Mouse (Mus musculus) heart, embryonic 14.5 days (tissue): ENCODE results near the gene Acot5. TPM values are rescaled to one million over a fixed set of nuclear protein-coding genes. Genes with fewer than 3 reads are reported as not detected.
"Not testable (repeated sequence)": the region's sequence is repeated elsewhere in the genome, so short reads cannot be mapped to it uniquely, and the experiment has no call there.

Source experiments
- ATAC-seq: fragments of 200-750 bp; cut with Nextera tagmentation; 2 replicates; pipeline ENCODE4 v1.8.0; 2017; ENCODE audit warnings: low read depth, moderate TSS enrichment; ENCODE audit not compliant: insufficient number of reproducible peaks, insufficient read depth, low FRiP score
- H3K27ac ChIP-seq, 2 experiments: fragments of 200-500 bp in 1 of 2; fragments of 300-500 bp in 1 of 2; sonication (generic) in 1 of 2; replicated peaks in 1 of 2; 2 replicates each; pipeline ENCODE4 v1.5.1; 2012 to 2014; ENCODE audit warnings: low read depth in 2 of 2, low read length in 2 of 2, control low read depth in 1 of 2, mild to moderate bottlenecking in 1 of 2, mixed read lengths in 1 of 2; ENCODE audit not compliant: control insufficient read depth in 1 of 2, insufficient read depth in 1 of 2
- H3K27me3 ChIP-seq: fragments of 300-500 bp; sonication (generic); 2 replicates; pipeline ENCODE4 v1.6.1; 2014; ENCODE audit warnings: mild to moderate bottlenecking, low read length, control low read depth; ENCODE audit not compliant: control insufficient read depth, insufficient read depth
- H3K36me3 ChIP-seq: fragments of 300-500 bp; sonication (generic); 2 replicates; pipeline ENCODE4 v1.6.1; 2014; ENCODE audit warnings: mild to moderate bottlenecking, control low read depth, low read length, mixed read lengths; ENCODE audit not compliant: control insufficient read depth, insufficient read depth
- H3K4me1 ChIP-seq, 2 experiments: fragments of 200-500 bp in 1 of 2; fragments of 300-500 bp in 1 of 2; sonication (generic) in 1 of 2; 2 replicates each; pipeline ENCODE4 v1.6.1; 2012 to 2014; ENCODE audit warnings: low read length in 2 of 2, control low read depth in 1 of 2, mixed read lengths in 1 of 2; ENCODE audit not compliant: control insufficient read depth in 2 of 2, insufficient read depth in 2 of 2
- H3K4me2 ChIP-seq: fragments of 300-500 bp; sonication (generic); 2 replicates; pipeline ENCODE4 v1.6.1; 2014; ENCODE audit warnings: mild to moderate bottlenecking, low read length
- H3K4me3 ChIP-seq, 2 experiments: fragments of 200-500 bp in 1 of 2; fragments of 300-500 bp in 1 of 2; sonication (generic) in 1 of 2; 2 replicates each; pipeline ENCODE4 v1.5.1; 2012 to 2014; ENCODE audit warnings: low read length in 2 of 2, mild to moderate bottlenecking in 2 of 2, control low read depth in 1 of 2, low read depth in 1 of 2, moderate library complexity in 1 of 2; ENCODE audit not compliant: control insufficient read depth in 1 of 2, insufficient read depth in 1 of 2
- H3K9ac ChIP-seq: fragments of 300-500 bp; sonication (generic); 2 replicates; pipeline ENCODE4 v1.6.1; 2014; ENCODE audit warnings: mild to moderate bottlenecking, low read length
- H3K9me3 ChIP-seq: fragments of 300-500 bp; sonication (generic); 2 replicates; pipeline ENCODE4 v1.6.1; 2016; ENCODE audit warnings: low read length, control low read depth; ENCODE audit not compliant: control insufficient read depth
- WGBS: fragments of 180-500 bp; shearing (Covaris S2); extraction: QIAGEN DNeasy Blood & Tissue Kit; methylation state at CpG from one replicate; pipeline ENCODE4 v1.1.7; 2014; 5-methylcytosine and 5-hydroxymethylcytosine counted together
- polyA plus RNA-seq: library from polyadenylated mRNA; unstranded; fragments of >200 nt; fragmentation: Nextera tagmentation; extraction: Ambion mirVana; gene quantifications from 2 replicates; pipeline ENCODE4 v1.2.1, GENCODE M21; 2014

The Acot5 gene
- polyA plus RNA-seq, 1 experiment from 2014 or later, result not detected

DNA sequence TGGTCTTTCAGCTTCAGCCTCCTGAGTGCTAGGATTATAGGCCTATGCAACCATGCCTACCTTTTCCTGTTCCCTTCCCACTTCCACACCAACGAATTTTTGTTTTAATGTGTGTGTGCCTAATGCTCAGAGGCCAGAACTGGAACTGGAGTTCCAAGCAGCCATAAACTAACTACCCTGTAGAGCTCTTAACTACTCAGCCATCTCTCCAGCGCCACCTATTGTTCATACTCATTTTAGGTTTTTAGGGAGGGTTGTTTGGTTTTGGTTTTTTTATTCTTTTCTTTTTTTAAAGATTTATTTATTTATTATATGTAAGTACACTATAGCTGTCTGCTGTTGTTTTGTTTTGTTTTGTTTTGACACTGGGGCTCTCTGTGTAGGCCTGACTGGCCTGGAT, 8.2 kb upstream of the Acot5 start:
- Histone ChIP-seq H3K9me3 (0 out of 2 replicates have a peak, but pooled peaks cover 2% of the 10 kb centered on the region), H3K4me1 (no peaks in the 10 kb centered on the region), H3K27ac (no peak overlapping the region), H3K4me3 (no peak overlapping the region), H3K36me3 (no peaks in the 10 kb centered on the region), H3K4me2 (no peak overlapping the region), H3K9ac (no peak overlapping the region), H3K27me3 (peaks cover 4% of the 10 kb centered on the region)
- 23% methylated on average over 2 of the region's 2 CpGs for WGBS
- ATAC-seq, result no peak

DNA sequence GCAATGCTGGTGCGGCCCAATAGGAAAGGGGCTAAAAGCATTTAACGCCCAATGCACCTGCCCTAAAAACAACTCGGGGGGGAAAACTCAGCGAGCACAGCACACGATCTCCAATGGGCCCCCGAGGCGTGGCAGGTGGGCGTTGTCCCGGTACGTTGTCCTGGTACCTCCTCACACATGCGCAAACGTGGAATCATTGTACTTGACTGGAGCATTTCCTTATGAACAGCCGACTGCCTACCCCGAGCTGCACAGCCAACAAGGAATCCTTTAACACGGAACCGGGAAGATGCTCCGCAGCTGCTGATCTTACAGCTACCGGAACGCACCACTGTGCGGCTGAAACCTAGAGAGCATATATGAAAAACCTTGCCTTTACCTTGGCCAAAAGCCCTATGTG, 6.8 kb upstream of the Acot5 start:
- Histone ChIP-seq H3K4me1 (no peaks in the 10 kb centered on the region), H3K27ac (no peak overlapping the region), H3K36me3 (no peaks in the 10 kb centered on the region), H3K4me2 (no peak overlapping the region), H3K9ac (no peak overlapping the region), H3K27me3 (peaks cover 11% of the 10 kb centered on the region), H3K4me3 (no peak overlapping the region), H3K9me3 (0 out of 2 replicates have a peak, but pooled peaks cover 2% of the 10 kb centered on the region)
- no peak for ATAC-seq
- 88% methylated on average over 20 of the region's 20 CpGs for WGBS

DNA sequence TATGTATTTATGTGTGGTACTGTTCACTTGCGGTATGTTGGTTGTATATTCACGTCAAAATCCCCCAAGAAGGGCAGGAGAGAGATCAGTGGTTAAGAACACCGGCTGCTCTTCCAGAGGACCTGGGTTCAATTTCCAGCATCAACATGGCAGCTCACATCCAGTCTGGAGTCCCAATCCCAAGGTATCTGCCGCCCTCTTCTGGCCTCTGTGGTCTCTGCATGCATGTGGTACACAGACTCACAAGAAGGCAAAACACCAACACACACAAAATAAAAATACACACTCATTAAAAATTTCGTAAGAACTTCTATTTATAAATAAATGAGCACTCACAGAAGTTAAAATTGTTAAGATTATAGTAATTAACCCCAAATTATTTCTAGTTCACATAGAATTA, 5.9 kb upstream of the Acot5 start:
- 70% methylated on average over 5 of the region's 5 CpGs for WGBS

DNA sequence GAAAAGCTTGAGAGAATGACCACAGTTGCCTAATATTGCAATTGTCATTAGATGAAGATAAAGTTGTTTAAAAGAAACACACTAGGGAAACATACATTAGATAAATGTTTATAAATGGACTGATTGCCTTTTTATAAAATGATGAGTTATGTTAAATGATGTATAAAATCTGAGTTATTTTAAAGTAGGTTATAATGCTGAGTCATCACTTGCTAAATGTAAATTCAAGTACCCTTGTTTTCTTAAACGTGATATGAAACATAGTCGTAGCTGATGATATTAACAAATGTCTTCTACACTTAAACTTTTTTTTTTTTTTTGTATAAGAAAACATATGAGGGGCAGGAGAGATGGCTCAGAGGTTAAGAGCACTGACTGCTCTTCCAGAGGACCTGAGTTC, 5.3 kb upstream of the Acot5 start:
- Histone ChIP-seq H3K9ac (no peak overlapping the region), H3K36me3 (no peaks in the 10 kb centered on the region)

More for the DNA sequence above, 5.9 kb upstream of the Acot5 start:
- no peak overlapping the region for H3K4me2 ChIP-seq
- H3K27me3 ChIP-seq, result peaks cover 19% of the 10 kb centered on the region
- no peaks in the 10 kb centered on the region for H3K4me1 ChIP-seq
- no peak overlapping the region for H3K4me3 ChIP-seq
- H3K9ac ChIP-seq, result no peak overlapping the region
- ATAC-seq, result no peak
- H3K9me3 ChIP-seq, result 0 out of 2 replicates have a peak, but pooled peaks cover 2% of the 10 kb centered on the region
- no peak overlapping the region for H3K27ac ChIP-seq
- no peaks in the 10 kb centered on the region for H3K36me3 ChIP-seq

DNA sequence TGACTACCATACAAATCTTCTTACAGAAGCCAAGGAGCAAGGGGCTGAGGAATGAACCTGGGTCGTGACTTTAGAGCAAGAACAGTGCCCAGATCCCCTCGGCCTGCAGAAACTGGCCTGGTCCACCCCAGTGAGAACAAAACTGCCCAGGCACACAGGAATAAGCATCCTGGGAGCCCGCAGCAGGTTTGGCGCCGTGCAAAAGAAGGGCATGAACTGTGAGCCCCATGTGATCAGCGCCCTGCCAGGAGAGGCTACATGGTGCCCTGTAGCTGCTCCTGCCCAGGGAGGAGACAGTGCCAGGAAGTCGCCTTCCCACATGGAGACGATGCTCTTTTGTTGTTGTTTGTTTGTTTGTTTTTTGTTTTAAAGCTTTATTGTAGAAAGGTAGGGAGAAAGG, 4.5 kb upstream of the Acot5 start:
- no peak for ATAC-seq
- 70% methylated on average over 8 of the region's 8 CpGs for WGBS
- no peak overlapping the region for H3K4me3 ChIP-seq
- peaks cover 26% of the 10 kb centered on the region for H3K27me3 ChIP-seq
- H3K27ac ChIP-seq, result no peak overlapping the region
- H3K4me2 ChIP-seq, result no peak overlapping the region
- H3K4me1 ChIP-seq, result no peaks in the 10 kb centered on the region
- H3K36me3 ChIP-seq, result no peaks in the 10 kb centered on the region
- 0 out of 2 replicates have a peak, but pooled peaks cover 2% of the 10 kb centered on the region for H3K9me3 ChIP-seq
- no peak overlapping the region for H3K9ac ChIP-seq

More for the DNA sequence above, 5.3 kb upstream of the Acot5 start:
- Histone ChIP-seq H3K9me3 (0 out of 2 replicates have a peak, but pooled peaks cover 2% of the 10 kb centered on the region), H3K4me1 (no peaks in the 10 kb centered on the region), H3K27me3 (peaks cover 25% of the 10 kb centered on the region), H3K27ac (no peak overlapping the region), H3K4me3 (no peak overlapping the region), H3K4me2 (no peak overlapping the region)
- no peak for ATAC-seq
- WGBS, result 68% methylated on average over 2 of the region's 2 CpGs

DNA sequence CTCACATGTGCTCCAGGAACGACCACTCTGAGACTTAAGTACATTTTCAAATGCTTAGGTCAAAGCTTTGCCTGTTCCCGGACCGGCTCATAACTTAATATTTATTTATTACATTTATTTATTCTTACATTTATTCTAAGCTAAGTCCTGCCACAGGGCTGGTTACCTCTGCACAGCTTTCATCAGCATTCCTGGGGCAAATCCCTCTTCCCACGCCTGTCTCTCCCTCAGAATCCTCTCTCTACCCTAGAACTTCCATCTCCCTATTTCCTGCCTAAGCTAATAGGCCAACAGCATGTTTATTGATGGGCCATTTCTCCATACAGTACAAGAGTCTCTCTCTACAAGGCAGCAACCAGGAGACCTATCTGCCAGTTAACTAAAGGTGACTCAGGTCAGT, 1.4 kb upstream of the Acot5 start:
- Histone ChIP-seq H3K36me3 (no peaks in the 10 kb centered on the region), H3K4me2 (no peak overlapping the region), H3K27ac (no peak overlapping the region), H3K9ac (no peak overlapping the region), H3K27me3 (peaks cover 30% of the 10 kb centered on the region), H3K4me1 (no peaks in the 10 kb centered on the region), H3K4me3 (no peak overlapping the region), H3K9me3 (0 out of 2 replicates have a peak, but pooled peaks cover 2% of the 10 kb centered on the region)
- ATAC-seq, result no peak
- 81% methylated on average over 4 of the region's 4 CpGs for WGBS

DNA sequence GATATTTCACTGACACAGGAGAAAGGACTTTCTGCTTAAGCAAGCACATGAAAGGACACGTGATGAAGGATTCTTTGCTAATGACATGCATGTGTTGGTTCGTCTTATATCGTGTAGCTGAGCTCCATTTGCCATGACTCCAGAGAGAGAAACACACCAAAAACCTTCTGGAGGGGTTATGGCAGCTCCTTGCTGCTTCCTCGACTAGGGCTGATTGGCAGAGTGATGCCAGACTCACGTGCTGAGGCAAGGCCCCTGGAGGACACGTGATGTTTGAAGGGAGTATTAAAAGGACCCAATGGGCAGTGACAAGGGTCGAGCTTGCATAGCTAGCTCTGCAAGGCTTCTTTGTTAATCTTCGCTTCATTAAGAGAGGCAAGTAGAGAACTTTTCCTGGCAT, 829 bp upstream of the Acot5 start:
- ATAC-seq, result no peak
- H3K4me1 ChIP-seq, result no peaks in the 10 kb centered on the region
- H3K9ac ChIP-seq, result no peak overlapping the region
- no peak overlapping the region for H3K4me3 ChIP-seq
- H3K9me3 ChIP-seq, result 0 out of 2 replicates have a peak, but pooled peaks cover under 1% of the 10 kb centered on the region
- no peak overlapping the region for H3K4me2 ChIP-seq
- 62% methylated on average over 8 of the region's 8 CpGs for WGBS
- H3K27ac ChIP-seq, result no peak overlapping the region
- peaks cover 30% of the 10 kb centered on the region for H3K27me3 ChIP-seq
- no peaks in the 10 kb centered on the region for H3K36me3 ChIP-seq

DNA sequence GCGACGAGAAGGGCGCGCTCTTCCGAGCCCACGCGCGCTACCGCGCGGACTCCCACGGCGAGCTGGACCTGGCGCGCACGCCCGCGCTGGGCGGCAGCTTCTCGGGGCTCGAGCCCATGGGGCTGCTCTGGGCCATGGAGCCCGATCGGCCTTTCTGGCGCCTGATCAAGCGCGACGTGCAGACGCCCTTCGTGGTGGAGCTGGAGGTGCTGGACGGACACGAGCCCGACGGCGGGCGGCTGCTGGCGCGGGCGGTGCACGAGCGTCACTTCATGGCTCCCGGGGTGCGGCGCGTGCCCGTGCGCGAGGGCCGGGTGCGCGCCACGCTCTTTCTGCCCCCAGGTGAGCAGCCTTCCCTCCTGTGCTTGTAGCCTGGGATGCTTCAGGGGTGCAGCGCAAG, 457 bp downstream of the Acot5 start:
- not testable (repeated sequence) for ATAC-seq, H3K4me1 ChIP-seq, H3K9me3 ChIP-seq, H3K27ac ChIP-seq, H3K36me3 ChIP-seq
- Histone ChIP-seq H3K9ac (peak overlapping the region; percentile 49), H3K4me3 (peak overlapping the region; percentile 41 to 45), H3K27me3 (peaks cover 30% of the 10 kb centered on the region), H3K4me2 (peak overlapping the region; percentile 76)
- 1% methylated on average over 38 of the region's 52 CpGs for WGBS
